Mouse (Mus musculus) myocyte (in vitro differentiated cells): Measurements from ENCODE around the gene Cgref1.

ENCODE experiments used
- E2F4 ChIP-seq: IDR thresholded peaks from one replicate; pipeline ENCODE4 v1.6.1; 2011; ENCODE audit warnings: mild to moderate bottlenecking, control low read depth, moderate library complexity; ENCODE audit not compliant: insufficient read depth
- MAX ChIP-seq: IDR thresholded peaks from one replicate; pipeline ENCODE4 v1.6.1; 2011; ENCODE audit warnings: low read depth, mild to moderate bottlenecking, control low read depth
- MYOD1 ChIP-seq, 3 experiments: IDR thresholded peaks; one replicate each; pipeline ENCODE4 v1.6.1; 2011; ENCODE audit warnings: control low read depth in 2 of 3, low read depth in 2 of 3, mild to moderate bottlenecking in 2 of 3, moderate library complexity in 1 of 3; ENCODE audit not compliant: insufficient read length in 2 of 3, control insufficient read depth in 1 of 3
- MYOG ChIP-seq, 3 experiments: IDR thresholded peaks; one replicate each; pipeline ENCODE4 v1.6.1; 2011; ENCODE audit warnings: control low read depth in 2 of 3, low read depth in 2 of 3, mild to moderate bottlenecking in 2 of 3; ENCODE audit not compliant: insufficient read length in 2 of 3, control insufficient read depth in 1 of 3, insufficient read depth in 1 of 3
- POLR2A ChIP-seq: IDR thresholded peaks from one replicate; pipeline ENCODE4 v1.6.1; 2011; ENCODE audit warnings: low read depth, mild to moderate bottlenecking, control low read depth, moderate library complexity; ENCODE audit not compliant: insufficient read length
- POLR2AphosphoS2 ChIP-seq: IDR thresholded peaks from one replicate; pipeline ENCODE4 v1.6.1; 2011; ENCODE audit warnings: low read depth, control low read depth; ENCODE audit not compliant: insufficient read length
- SRF ChIP-seq: IDR thresholded peaks from one replicate; pipeline ENCODE4 v1.6.1; 2011; ENCODE audit warnings: low read depth; ENCODE audit not compliant: control insufficient read depth, insufficient read length
- TCF12 ChIP-seq: IDR thresholded peaks from one replicate; pipeline ENCODE4 v1.6.1; 2011; ENCODE audit warnings: mild to moderate bottlenecking, control low read depth; ENCODE audit not compliant: poor library complexity, insufficient read depth, severe bottlenecking
- TCF3 ChIP-seq: IDR thresholded peaks from one replicate; pipeline ENCODE4 v1.6.1; 2011; ENCODE audit warnings: low read depth, control low read depth; ENCODE audit not compliant: insufficient read length
- USF1 ChIP-seq: IDR thresholded peaks from one replicate; pipeline ENCODE4 v1.6.1; 2011; ENCODE audit warnings: low read depth, mild to moderate bottlenecking, control low read depth, moderate library complexity

DNA sequence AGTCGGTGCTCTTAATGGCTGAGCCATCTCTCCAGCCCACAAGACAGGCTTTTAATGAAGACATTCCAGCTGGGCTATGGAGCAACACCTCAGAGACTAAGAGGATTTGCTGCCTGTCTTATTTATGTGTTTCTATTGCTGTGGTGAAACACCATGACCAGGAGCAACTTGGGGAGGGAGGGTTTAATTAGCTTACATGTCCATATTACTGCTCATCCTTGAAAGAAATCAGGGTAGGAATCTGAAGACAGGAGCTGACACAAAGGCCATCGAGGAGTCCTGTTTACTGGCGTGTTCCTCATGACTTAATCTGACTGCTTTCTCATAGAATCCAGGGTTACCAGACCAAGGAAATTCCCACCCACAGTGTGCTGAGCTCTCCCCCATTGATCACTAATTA lies 18.5 kb upstream of the Cgref1 start:
- TF ChIP-seq USF1: no peak
- no peak for TF ChIP-seq MYOG (IDR thresholded peaks at IDR 0.05; ENCODE audit: control insufficient read depth in 1 of 3, insufficient read depth in 1 of 3, insufficient read length in 2 of 3, low read depth in 2 of 3)
- TF ChIP-seq POLR2A: no peak
- no peak for TF ChIP-seq TCF12
- TF ChIP-seq TCF3: no peak
- no peak for TF ChIP-seq E2F4
- no peak for TF ChIP-seq MAX
- no peak for TF ChIP-seq MYOD1 (IDR thresholded peaks at IDR 0.05; ENCODE audit: control insufficient read depth in 1 of 3, insufficient read length in 2 of 3, low read depth in 2 of 3)
- no peak for TF ChIP-seq SRF
- TF ChIP-seq POLR2AphosphoS2: no peak
